Mouse (Mus musculus): ENCODE results near the gene Hlx. TPM values are rescaled to one million over a fixed set of nuclear protein-coding genes. Genes with fewer than 3 reads are reported as not detected.
A peak's percentile ranks its signal among the peaks of the same experiment; 100 is the strongest.

The Hlx gene
- polyA plus RNA-seq, 1 experiment = 29.3 TPM

- Histone ChIP-seq H3K4me3 (replicated peaks; ENCODE audit: control insufficient read depth, low read depth, low read length) (peak overlapping the region; percentile 69), H3K27ac (ENCODE audit: control insufficient read depth, insufficient read depth, low read depth, low read length, poor library complexity) (peak overlapping the region; percentile 40; the same call in 1 of the 2 replicates), H3K4me1 (ENCODE audit: control insufficient read depth, insufficient read depth, low read length) (peaks cover 1% of the 10 kb centered on the region; the same call in 1 of the 2 replicates)
- 76% methylated on average over 12 of the region's 12 CpGs for WGBS
- TF ChIP-seq POLR2A (IDR thresholded peaks at IDR 0.05; ENCODE audit: borderline replicate concordance, control insufficient read depth, low read depth, low read length) (no peak), CTCF (IDR thresholded peaks at IDR 0.05; ENCODE audit: control insufficient read depth, insufficient read depth, low read length) (no peak)
Observed at GRCm38 (mm10) chr1:184730453-184731013, 1.9 kb downstream of the Hlx start.

- no peak for TF ChIP-seq POLR2A (IDR thresholded peaks at IDR 0.05; ENCODE audit: borderline replicate concordance, control insufficient read depth, low read depth, low read length)
- TF ChIP-seq CTCF (IDR thresholded peaks at IDR 0.05; ENCODE audit: control insufficient read depth, insufficient read depth, low read length) = no peak
- Histone ChIP-seq H3K27ac (ENCODE audit: control insufficient read depth, insufficient read depth, low read depth, low read length, poor library complexity) (peak overlapping the region; percentile 40), H3K4me3 (replicated peaks; ENCODE audit: control insufficient read depth, low read depth, low read length) (peak overlapping the region; percentile 44), H3K4me1 (ENCODE audit: control insufficient read depth, insufficient read depth, low read length) (peaks cover 1% of the 10 kb centered on the region; the same call in 1 of the 2 replicates)
- 62% methylated on average over 19 of the region's 19 CpGs for WGBS
Observed at GRCm38 (mm10) chr1:184729357-184730140, 2.9 kb downstream of the Hlx start.

- peaks cover 1% of the 10 kb centered on the region; the same call in 1 of the 2 replicates for H3K4me1 ChIP-seq (ENCODE audit: control insufficient read depth, insufficient read depth, low read length)
- WGBS = 27% methylated on average over 6 of the region's 6 CpGs
- TF ChIP-seq CTCF (IDR thresholded peaks at IDR 0.05; ENCODE audit: control insufficient read depth, insufficient read depth, low read length) (no peak), POLR2A (IDR thresholded peaks at IDR 0.05; ENCODE audit: borderline replicate concordance, control insufficient read depth, low read depth, low read length) (no peak)
- peak overlapping the region; percentile 56 for H3K4me3 ChIP-seq (replicated peaks; ENCODE audit: control insufficient read depth, low read depth, low read length)
- no peak overlapping the region for H3K27ac ChIP-seq (ENCODE audit: control insufficient read depth, insufficient read depth, low read depth, low read length, poor library complexity)
Observed at GRCm38 (mm10) chr1:184728561-184729115, 3.8 kb downstream of the Hlx start.

GRCm38 (mm10) chr1:184727401-184728265, 4.8 kb downstream of the Hlx start:
- 84% methylated on average over 49 of the region's 49 CpGs for WGBS
- TF ChIP-seq POLR2A (IDR thresholded peaks at IDR 0.05; ENCODE audit: borderline replicate concordance, control insufficient read depth, low read depth, low read length) (no peak; the same call in 1 of the 2 replicates), CTCF (IDR thresholded peaks at IDR 0.05; ENCODE audit: control insufficient read depth, insufficient read depth, low read length) (no peak)
- H3K27ac ChIP-seq (ENCODE audit: control insufficient read depth, insufficient read depth, low read depth, low read length, poor library complexity) = no peak overlapping the region
- peaks cover 1% of the 10 kb centered on the region; the same call in 1 of the 2 replicates for H3K4me1 ChIP-seq (ENCODE audit: control insufficient read depth, insufficient read depth, low read length)
- no peak overlapping the region for H3K4me3 ChIP-seq (replicated peaks; ENCODE audit: control insufficient read depth, low read depth, low read length)

- WGBS = 85% methylated on average over 16 of the region's 16 CpGs
- H3K27ac ChIP-seq (ENCODE audit: control insufficient read depth, insufficient read depth, low read depth, low read length, poor library complexity) = no peak overlapping the region
- H3K4me3 ChIP-seq (replicated peaks; ENCODE audit: control insufficient read depth, low read depth, low read length) = no peak overlapping the region
- peaks cover 1% of the 10 kb centered on the region; the same call in 1 of the 2 replicates for H3K4me1 ChIP-seq (ENCODE audit: control insufficient read depth, insufficient read depth, low read length)
- TF ChIP-seq CTCF (IDR thresholded peaks at IDR 0.05; ENCODE audit: control insufficient read depth, insufficient read depth, low read length) (no peak), POLR2A (IDR thresholded peaks at IDR 0.05; ENCODE audit: borderline replicate concordance, control insufficient read depth, low read depth, low read length) (no peak)
Observed at GRCm38 (mm10) chr1:184726576-184727300, 5.7 kb downstream of the Hlx start.

- Histone ChIP-seq H3K27ac (ENCODE audit: control insufficient read depth, insufficient read depth, low read depth, low read length, poor library complexity) (no peak overlapping the region), H3K4me1 (ENCODE audit: control insufficient read depth, insufficient read depth, low read length) (peaks cover 1% of the 10 kb centered on the region; the same call in 1 of the 2 replicates), H3K4me3 (replicated peaks; ENCODE audit: control insufficient read depth, low read depth, low read length) (no peak overlapping the region)
- 74% methylated on average over 11 of the region's 11 CpGs for WGBS
- TF ChIP-seq CTCF (IDR thresholded peaks at IDR 0.05; ENCODE audit: control insufficient read depth, insufficient read depth, low read length) (no peak), POLR2A (IDR thresholded peaks at IDR 0.05; ENCODE audit: borderline replicate concordance, control insufficient read depth, low read depth, low read length) (no peak)
Observed at GRCm38 (mm10) chr1:184725318-184725790, 7.1 kb downstream of the Hlx start.
